Mouse (Mus musculus): Measurements from ENCODE around the gene Spcs2. TPM values are rescaled to one million over a fixed set of nuclear protein-coding genes. Genes with fewer than 3 reads are reported as not detected.

Gene Spcs2
- total and polyA plus RNA-seq, 3 experiments = 203 to 272 (median 232) TPM

- dilution Hi-C loops (cut with MboI; ENCODE audit: extremely low pct_ligation_motif_present, extremely low pct_unique_long_range_greater_than_20kb, low sequenced_read_pairs) (no loop called here), in situ Hi-C loops (cut with MboI; ENCODE audit: low pct_ligation_motif_present, low pct_unique_long_range_greater_than_20kb, low sequenced_read_pairs) (loop anchor here (5.0 kb wide), 1 partner anchor 59 kb away; no protein-coding TSS in a partner anchor)
- Histone ChIP-seq H3K4me3 (replicated peaks in 1 of 3; ENCODE audit: low read depth in 2 of 3, low read length in 2 of 3, poor library complexity in 1 of 3) (no peak overlapping the region), H3K27me3 (replicated peaks) (no peaks in the 10 kb centered on the region), H3K79me2 (replicated peaks; ENCODE audit: control insufficient read depth, extremely low read depth, insufficient read depth, poor library complexity, severe bottlenecking) (peaks cover 4% of the 10 kb centered on the region; the same call in 1 of the 2 replicates), H3K36me3 (replicated peaks in 1 of 2; ENCODE audit: control insufficient read depth in 1 of 2, insufficient read depth in 1 of 2, low read length in 1 of 2) (peaks cover 49 to 66% of the 10 kb centered on the region in 2 experiments), H3K4me1 (ENCODE audit: control insufficient read depth in 1 of 2, insufficient read depth in 2 of 2) (peaks cover 0 to 11% of the 10 kb centered on the region in 2 experiments; a peak in 2 of 4 replicates), H3K4me2 (ENCODE audit: insufficient read depth, low read depth, poor library complexity, severe bottlenecking) (no peak overlapping the region), H3K27ac (ENCODE audit: insufficient read depth, low read depth) (no peak overlapping the region), H3K9ac (ENCODE audit: insufficient read depth, low read depth) (no peak overlapping the region), H3K9me3 (replicated peaks; ENCODE audit: low read length) (no peaks in the 10 kb centered on the region)
- TF ChIP-seq RAD21 (IDR thresholded peaks at IDR 0.05; ENCODE audit: low read depth, low read length) (peak; percentile 67), SMC3 (IDR thresholded peaks at IDR 0.05; ENCODE audit: low read depth, low read length) (peak; percentile 90), MEF2A (IDR thresholded peaks at IDR 0.05; ENCODE audit: borderline replicate concordance, low read depth, low read length) (0 out of 2 replicates have a peak, but pooled peaks have one; percentile 18), CTCF (conservative IDR thresholded peaks at IDR 0.05 in 1 of 2, IDR thresholded peaks at IDR 0.05 in 1 of 2; ENCODE audit: low read depth in 2 of 2, low read length in 2 of 2) (peak; percentile 23 to 79; a peak in 3 of 4 replicates), ZMIZ1 (IDR thresholded peaks at IDR 0.05; ENCODE audit: low read depth, low read length) (no peak)
- DNase-seq (ENCODE audit: extremely low read depth) = peak; percentile 50
Measured at GRCm38 (mm10) chr7:99813394-99813793, 49.9 kb downstream of the Spcs2 start.

GRCm38 (mm10) chr7:99811661-99812060 lies 51.6 kb downstream of the Spcs2 start:
- Histone ChIP-seq H3K4me3 (replicated peaks in 1 of 3; ENCODE audit: low read depth in 2 of 3, low read length in 2 of 3, poor library complexity in 1 of 3) (no peak overlapping the region), H3K9me3 (replicated peaks; ENCODE audit: low read length) (no peaks in the 10 kb centered on the region), H3K79me2 (replicated peaks; ENCODE audit: control insufficient read depth, extremely low read depth, insufficient read depth, poor library complexity, severe bottlenecking) (no peaks in the 10 kb centered on the region), H3K27me3 (replicated peaks) (no peaks in the 10 kb centered on the region), H3K9ac (ENCODE audit: insufficient read depth, low read depth) (no peak overlapping the region), H3K4me2 (ENCODE audit: insufficient read depth, low read depth, poor library complexity, severe bottlenecking) (no peak overlapping the region), H3K4me1 (ENCODE audit: control insufficient read depth in 1 of 2, insufficient read depth in 2 of 2) (peaks cover 0 to 11% of the 10 kb centered on the region in 2 experiments; a peak in 2 of 4 replicates), H3K27ac (ENCODE audit: insufficient read depth, low read depth) (no peak overlapping the region), H3K36me3 (replicated peaks in 1 of 2; ENCODE audit: control insufficient read depth in 1 of 2, insufficient read depth in 1 of 2, low read length in 1 of 2) (peaks cover 41 to 68% of the 10 kb centered on the region in 2 experiments)
- DNase-seq (ENCODE audit: extremely low read depth) = no peak
- TF ChIP-seq ZC3H11A (IDR thresholded peaks at IDR 0.05; ENCODE audit: low read depth, low read length) (no peak), BHLHE40 (IDR thresholded peaks at IDR 0.05; ENCODE audit: low read depth, low read length) (no peak), MXI1 (IDR thresholded peaks at IDR 0.05; ENCODE audit: low read depth, low read length) (no peak), SIN3A (IDR thresholded peaks at IDR 0.05; ENCODE audit: low read length) (no peak), HCFC1 (IDR thresholded peaks at IDR 0.05; ENCODE audit: low read depth, low read length) (no peak), ETS1 (conservative IDR thresholded peaks at IDR 0.05; ENCODE audit: low read depth, low read length) (no peak), IRF4 (IDR thresholded peaks at IDR 0.05; ENCODE audit: low read depth, low read length) (no peak), USF2 (conservative IDR thresholded peaks at IDR 0.05; ENCODE audit: low read depth, low read length) (no peak), MYC (IDR thresholded peaks at IDR 0.05; ENCODE audit: low read depth, low read length) (no peak), POLR2A (IDR thresholded peaks at IDR 0.05; ENCODE audit: low read depth, low read length) (no peak), RAD21 (IDR thresholded peaks at IDR 0.05; ENCODE audit: low read depth, low read length) (no peak), GABPA (IDR thresholded peaks at IDR 0.05; ENCODE audit: insufficient replicate concordance, low read depth, low read length) (no peak), CHD1 (IDR thresholded peaks at IDR 0.05; ENCODE audit: low read depth, low read length) (no peak), ZKSCAN1 (IDR thresholded peaks at IDR 0.05; ENCODE audit: borderline replicate concordance, low read depth, low read length) (no peak), MAX (IDR thresholded peaks at IDR 0.05; ENCODE audit: low read length) (no peak), PAX5 (IDR thresholded peaks at IDR 0.05; ENCODE audit: low read length) (no peak)
- in situ Hi-C loops (cut with MboI; ENCODE audit: low pct_ligation_motif_present, low pct_unique_long_range_greater_than_20kb, low sequenced_read_pairs) (loop anchor here (5.0 kb wide), 1 partner anchor 61 kb away; no protein-coding TSS in a partner anchor), dilution Hi-C loops (cut with MboI; ENCODE audit: extremely low pct_ligation_motif_present, extremely low pct_unique_long_range_greater_than_20kb, low sequenced_read_pairs) (no loop called here)
